Mouse (Mus musculus) forebrain, embryonic 13.5 days (tissue): ENCODE results near the gene Phf13. TPM values are rescaled to one million over a fixed set of nuclear protein-coding genes. Genes with fewer than 3 reads are reported as not detected.
A peak's percentile ranks its signal among the peaks of the same experiment; 100 is the strongest.

Experiments
- ATAC-seq: fragments of 200-750 bp; cut with Nextera tagmentation; 2 replicates; pipeline ENCODE4 v1.8.0; 2017
- H3K27ac ChIP-seq: fragments of 300-500 bp; sonication (generic); 2 replicates; pipeline ENCODE4 v1.5.1; 2015; ENCODE audit warnings: inconsistent platforms, mild to moderate bottlenecking, moderate library complexity
- H3K27me3 ChIP-seq: fragments of 300-500 bp; sonication (generic); 2 replicates; pipeline ENCODE4 v1.6.1; 2015; ENCODE audit warnings: mild to moderate bottlenecking, inconsistent platforms
- H3K36me3 ChIP-seq: fragments of 300-500 bp; sonication (generic); 2 replicates; pipeline ENCODE4 v1.6.1; 2015; ENCODE audit warnings: mild to moderate bottlenecking, inconsistent platforms; ENCODE audit not compliant: poor library complexity, severe bottlenecking
- H3K4me1 ChIP-seq: fragments of 300-500 bp; sonication (generic); 2 replicates; pipeline ENCODE4 v1.6.1; 2015; ENCODE audit warnings: inconsistent platforms
- H3K4me2 ChIP-seq: fragments of 300-500 bp; sonication (generic); 2 replicates; pipeline ENCODE4 v1.6.1; 2015; ENCODE audit warnings: inconsistent platforms, mild to moderate bottlenecking, moderate library complexity
- H3K4me3 ChIP-seq: fragments of 300-500 bp; sonication (generic); 2 replicates; pipeline ENCODE4 v1.5.1; 2015; ENCODE audit warnings: mild to moderate bottlenecking, inconsistent platforms
- H3K9ac ChIP-seq: fragments of 300-500 bp; sonication (generic); 2 replicates; pipeline ENCODE4 v1.6.1; 2015; ENCODE audit warnings: mild to moderate bottlenecking, inconsistent platforms
- H3K9me3 ChIP-seq: fragments of 300-500 bp; sonication (generic); replicated peaks from 2 replicates; pipeline ENCODE4 v1.6.1; 2016; ENCODE audit warnings: inconsistent platforms
- WGBS: fragments of 180-500 bp; shearing (Covaris S2); methylation state at CpG from one replicate; pipeline ENCODE4 v1.1.7; 2015; 5-methylcytosine and 5-hydroxymethylcytosine counted together
- polyA plus RNA-seq: library from polyadenylated mRNA; unstranded; fragments of >200 nt; fragmentation: Nextera tagmentation; extraction: Ambion mirVana; gene quantifications from 2 replicates; pipeline ENCODE4 v1.2.1, GENCODE M21; 2015

Phf13 gene
- polyA plus RNA-seq, 1 experiment from 2014 or later, result 17.6 TPM

DNA sequence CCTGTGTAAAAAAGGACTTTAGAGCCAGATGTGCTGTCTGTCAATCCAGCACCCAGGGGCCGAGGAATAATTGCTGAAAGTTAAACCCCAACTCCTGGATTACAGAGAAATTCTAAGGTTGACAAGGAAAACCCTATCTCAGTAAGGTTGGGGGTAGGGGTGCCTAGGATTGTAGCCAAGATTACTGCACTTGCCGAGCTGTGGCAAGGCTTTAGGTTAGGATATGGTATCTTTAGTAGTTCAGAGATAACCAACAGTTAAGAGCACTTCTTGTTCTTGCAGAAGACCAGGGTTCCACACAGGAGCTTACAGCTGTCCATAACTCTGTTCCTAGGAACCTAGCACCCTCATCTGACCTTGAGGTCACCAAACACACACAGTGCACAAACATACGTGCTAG lies 1.6 kb upstream of the Phf13 start:
- WGBS, result 77% methylated on average over 3 of the region's 3 CpGs

DNA sequence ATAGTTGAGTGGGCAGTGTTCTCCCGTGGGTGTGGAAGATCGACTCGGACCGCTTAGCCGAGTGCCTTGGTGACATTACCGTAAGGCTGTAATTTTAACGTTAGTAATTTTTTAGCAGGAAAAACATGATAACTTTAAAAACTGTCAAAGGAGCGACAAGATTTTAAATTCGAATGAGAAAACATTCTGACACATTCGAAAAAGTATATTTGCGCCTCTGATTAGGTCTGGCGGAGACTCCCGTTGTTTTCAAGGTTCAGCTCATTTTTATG lies 829 bp upstream of the Phf13 start:
- no peaks in the 10 kb centered on the region for H3K9me3 ChIP-seq
- H3K4me1 ChIP-seq, result peaks cover 26% of the 10 kb centered on the region
- WGBS, result 5% methylated on average over 13 of the region's 13 CpGs
- no peak for ATAC-seq
- peak overlapping the region; percentile 69 for H3K4me2 ChIP-seq
- peak overlapping the region; percentile 79 for H3K9ac ChIP-seq
- H3K27me3 ChIP-seq, result no peaks in the 10 kb centered on the region
- H3K4me3 ChIP-seq, result peak overlapping the region; percentile 98
- H3K36me3 ChIP-seq, result peaks cover 9% of the 10 kb centered on the region
- H3K27ac ChIP-seq, result peak overlapping the region; percentile 68

More for the DNA sequence above, 1.6 kb upstream of the Phf13 start:
- Histone ChIP-seq H3K4me2 (peak overlapping the region; percentile 69), H3K4me3 (peak overlapping the region; percentile 98; the same call in 1 of the 2 replicates), H3K4me1 (peaks cover 26% of the 10 kb centered on the region), H3K9me3 (no peaks in the 10 kb centered on the region), H3K27ac (no peak overlapping the region), H3K27me3 (no peaks in the 10 kb centered on the region), H3K36me3 (peaks cover under 1% of the 10 kb centered on the region; the same call in 1 of the 2 replicates), H3K9ac (no peak overlapping the region)
- ATAC-seq, result no peak

- Histone ChIP-seq H3K27me3 (no peaks in the 10 kb centered on the region), H3K9me3 (no peaks in the 10 kb centered on the region), H3K9ac (peak overlapping the region; percentile 93), H3K36me3 (peaks cover 22% of the 10 kb centered on the region), H3K4me3 (peak overlapping the region; percentile 98), H3K4me1 (peaks cover 26% of the 10 kb centered on the region), H3K4me2 (peak overlapping the region; percentile 85), H3K27ac (peak overlapping the region; percentile 54; the same call in 1 of the 2 replicates)
- under 1% methylated on average over 70 of the region's 111 CpGs for WGBS
- peak; percentile 67 for ATAC-seq
These were observed 486 bp downstream of the Phf13 start for GRCm38 (mm10) chr4:151995371-151996172.

DNA sequence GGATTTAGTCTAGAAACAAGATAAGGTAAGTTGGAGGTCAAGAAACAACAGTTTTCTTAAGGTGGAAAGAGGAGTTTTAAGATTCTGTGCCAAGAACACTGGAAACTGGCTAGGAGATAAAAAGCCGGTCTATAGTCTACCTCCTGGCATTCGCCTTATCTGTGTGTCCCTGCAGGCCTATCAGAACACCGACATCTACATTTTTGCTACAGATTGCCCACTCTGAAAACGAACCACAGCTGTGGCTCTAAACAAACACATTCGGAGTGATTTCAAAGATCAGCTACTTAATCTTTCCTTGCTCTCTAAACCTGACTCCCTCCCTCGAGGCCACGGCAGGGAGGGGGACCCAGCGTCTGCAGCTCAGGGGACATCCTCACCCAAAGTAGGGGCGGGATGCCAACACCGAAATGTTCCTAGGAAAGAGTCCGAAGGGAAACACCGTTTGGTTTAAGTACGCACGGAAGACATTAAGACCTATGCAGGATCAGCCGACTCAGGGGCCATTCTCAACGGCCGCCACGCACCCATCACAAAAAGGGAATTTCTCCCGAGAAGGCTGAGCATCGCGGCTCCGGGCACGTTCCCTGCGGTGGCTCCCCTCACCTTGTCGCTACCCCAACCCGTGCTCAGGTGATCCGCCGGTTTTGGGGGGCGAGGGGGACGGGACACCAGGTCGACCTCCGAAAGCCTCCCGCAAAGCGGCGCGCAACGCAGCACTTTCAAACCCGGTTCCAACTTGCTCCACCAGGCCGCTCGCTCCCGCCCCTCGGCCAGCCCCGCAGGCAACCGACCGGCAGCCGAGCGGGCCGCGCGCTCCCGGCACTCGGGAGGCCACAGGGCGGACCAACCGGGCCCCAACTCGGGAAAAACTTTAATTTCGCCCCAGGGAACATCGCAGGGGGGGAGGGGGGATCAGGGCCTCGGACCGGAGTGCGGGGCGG lies 1.6 kb downstream of the Phf13 start:
- Histone ChIP-seq H3K4me2 (peak overlapping the region; percentile 85), H3K9ac (peak overlapping the region; percentile 93), H3K36me3 (peaks cover 32% of the 10 kb centered on the region), H3K27ac (no peak overlapping the region), H3K9me3 (no peaks in the 10 kb centered on the region), H3K4me3 (peak overlapping the region; percentile 98), H3K27me3 (no peaks in the 10 kb centered on the region), H3K4me1 (peaks cover 26% of the 10 kb centered on the region)
- 1% methylated on average over 61 of the region's 61 CpGs for WGBS
- ATAC-seq, result no peak

- Histone ChIP-seq H3K27me3 (no peaks in the 10 kb centered on the region), H3K9ac (no peak overlapping the region; the same call in 1 of the 2 replicates), H3K36me3 (peaks cover 32% of the 10 kb centered on the region), H3K4me2 (no peak overlapping the region), H3K9me3 (no peaks in the 10 kb centered on the region), H3K4me1 (peaks cover 34% of the 10 kb centered on the region), H3K4me3 (0 out of 2 replicates have a peak overlapping the region, but pooled peaks have one; percentile 4), H3K27ac (no peak overlapping the region)
- WGBS, result 78% methylated on average over 6 of the region's 6 CpGs
- ATAC-seq, result no peak
These were observed 3.0 kb downstream of the Phf13 start for GRCm38 (mm10) chr4:151993035-151993434.

- Histone ChIP-seq H3K9me3 (no peaks in the 10 kb centered on the region), H3K27ac (no peak overlapping the region), H3K27me3 (no peaks in the 10 kb centered on the region), H3K4me2 (no peak overlapping the region), H3K36me3 (peaks cover 32% of the 10 kb centered on the region), H3K9ac (no peak overlapping the region), H3K4me1 (peaks cover 36% of the 10 kb centered on the region), H3K4me3 (no peak overlapping the region)
- ATAC-seq, result no peak
- 89% methylated on average over 9 of the region's 9 CpGs for WGBS
These were observed 4.0 kb downstream of the Phf13 start for GRCm38 (mm10) chr4:151992091-151992490.

GRCm38 (mm10) chr4:151989110-151989488 lies 7.0 kb downstream of the Phf13 start:
- peaks cover 44% of the 10 kb centered on the region for H3K36me3 ChIP-seq
- no peaks in the 10 kb centered on the region for H3K9me3 ChIP-seq
- H3K27me3 ChIP-seq, result no peaks in the 10 kb centered on the region
- peak overlapping the region; percentile 98; the same call in 1 of the 2 replicates for H3K9ac ChIP-seq
- ATAC-seq, result peak; percentile 28; the same call in 1 of the 2 replicates
- peak overlapping the region; percentile 82; the same call in 1 of the 2 replicates for H3K27ac ChIP-seq
- peak overlapping the region; percentile 77 for H3K4me2 ChIP-seq
- peaks cover 41% of the 10 kb centered on the region for H3K4me1 ChIP-seq
- WGBS, result 29% methylated on average over 6 of the region's 6 CpGs
- H3K4me3 ChIP-seq, result peak overlapping the region; percentile 92

- Histone ChIP-seq H3K27ac (peak within 1 kb of the TSS; percentile 82), H3K36me3 (peaks cover 50% of the 10 kb centered on the region), H3K4me1 (peaks cover 36% of the 10 kb centered on the region), H3K9me3 (no peaks in the 10 kb centered on the region), H3K27me3 (no peaks in the 10 kb centered on the region), H3K4me3 (peak within 1 kb of the TSS; percentile 92), H3K4me2 (peak within 1 kb of the TSS; percentile 77), H3K9ac (peak within 1 kb of the TSS; percentile 98)
- peak; percentile 86 for ATAC-seq
- WGBS, result under 1% methylated on average over 54 of the region's 54 CpGs
These were observed 7.5 kb downstream of the Phf13 start, which contains the start of gene Thap3 for GRCm38 (mm10) chr4:151988342-151989109. TSS of gene Thap3 (minus strand) at chr4:151988997.

DNA sequence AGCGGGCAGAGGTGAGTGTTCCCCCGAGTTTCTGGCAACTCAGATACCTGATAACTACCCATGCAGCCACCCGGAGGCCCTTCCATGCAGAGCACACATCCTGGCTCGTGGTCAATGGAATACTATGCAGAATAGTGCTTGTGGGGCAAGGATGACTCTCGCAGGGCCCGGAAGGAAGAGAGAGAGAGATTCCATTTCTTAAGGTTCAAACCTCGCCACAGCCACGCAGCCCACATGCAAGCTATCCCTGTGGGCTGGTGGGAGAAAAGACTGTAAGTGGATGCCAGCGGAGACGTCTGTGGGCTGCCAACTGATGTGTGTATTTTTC lies 8.1 kb downstream of the Phf13 start:
- Histone ChIP-seq H3K9ac (peak overlapping the region; percentile 98), H3K9me3 (no peaks in the 10 kb centered on the region), H3K36me3 (peaks cover 55% of the 10 kb centered on the region), H3K27me3 (no peaks in the 10 kb centered on the region), H3K4me2 (peak overlapping the region; percentile 77), H3K27ac (peak overlapping the region; percentile 82; the same call in 1 of the 2 replicates), H3K4me3 (peak overlapping the region; percentile 92), H3K4me1 (peaks cover 31% of the 10 kb centered on the region)
- ATAC-seq, result no peak
- 27% methylated on average over 10 of the region's 10 CpGs for WGBS

GRCm38 (mm10) chr4:151986650-151987049 lies 9.4 kb downstream of the Phf13 start:
- H3K4me3 ChIP-seq, result no peak overlapping the region
- peaks cover 58% of the 10 kb centered on the region for H3K36me3 ChIP-seq
- H3K9ac ChIP-seq, result no peak overlapping the region
- no peaks in the 10 kb centered on the region for H3K27me3 ChIP-seq
- no peaks in the 10 kb centered on the region for H3K9me3 ChIP-seq
- WGBS, result 77% methylated on average over 8 of the region's 8 CpGs
- no peak overlapping the region for H3K27ac ChIP-seq
- peaks cover 31% of the 10 kb centered on the region for H3K4me1 ChIP-seq
- no peak for ATAC-seq
- no peak overlapping the region for H3K4me2 ChIP-seq

DNA sequence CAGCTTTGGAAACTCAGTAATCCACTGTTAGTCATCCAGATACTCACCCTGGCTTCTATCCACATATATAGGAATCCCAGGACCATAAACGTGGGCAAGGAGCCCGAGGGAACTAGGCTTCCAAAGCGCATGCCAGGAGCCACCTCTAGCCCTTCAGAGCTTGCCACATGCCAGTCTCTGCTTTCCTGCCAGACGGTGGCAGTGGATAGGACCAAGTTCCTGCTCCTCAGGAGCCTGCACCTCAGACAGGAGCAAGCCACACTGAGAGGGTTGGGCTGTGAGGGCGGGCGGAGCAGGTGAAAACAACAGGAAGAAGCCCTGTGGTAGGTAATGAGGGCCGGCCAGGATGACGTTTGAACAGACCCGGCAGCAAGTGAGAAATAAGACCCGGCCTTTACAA lies 10.2 kb downstream of the Phf13 start:
- 45% methylated on average over 10 of the region's 10 CpGs for WGBS

More for the DNA sequence above, 10.2 kb downstream of the Phf13 start:
- no peaks in the 10 kb centered on the region for H3K27me3 ChIP-seq
- no peaks in the 10 kb centered on the region for H3K9me3 ChIP-seq
- no peak for ATAC-seq
- H3K36me3 ChIP-seq, result peaks cover 54% of the 10 kb centered on the region
- H3K4me3 ChIP-seq, result no peak overlapping the region
- peaks cover 31% of the 10 kb centered on the region for H3K4me1 ChIP-seq
- 0 out of 2 replicates have a peak overlapping the region, but pooled peaks have one; percentile 8 for H3K9ac ChIP-seq
- peak overlapping the region; percentile 7; the same call in 1 of the 2 replicates for H3K4me2 ChIP-seq
- H3K27ac ChIP-seq, result no peak overlapping the region
